Mouse (Mus musculus) ES-Bruce4 (cell line): ENCODE data around the gene Nxpe3.
"Not testable (repeated sequence)": the region's sequence is repeated elsewhere in the genome, so short reads cannot be mapped to it uniquely, and the experiment has no call there.

Experiments
- CTCF ChIP-seq: IDR thresholded peaks from one replicate; pipeline ENCODE4 v1.8.1; 2011; ENCODE audit warnings: low read depth, low read length
- EP300 ChIP-seq: IDR thresholded peaks from 2 replicates; pipeline ENCODE4 v1.6.1; 2011; ENCODE audit warnings: low read depth, low read length; ENCODE audit not compliant: insufficient read depth
- POLR2A ChIP-seq: IDR thresholded peaks from one replicate; pipeline ENCODE4 v1.8.1; 2011; ENCODE audit warnings: low read length; ENCODE audit not compliant: insufficient read depth

GRCm38 (mm10) chr16:55859421-55859820 lies 35.7 kb downstream of the Nxpe3 start:
- not testable (repeated sequence) for TF ChIP-seq POLR2A, CTCF, EP300
